Mouse (Mus musculus) cerebellum, postnatal 4 days (tissue): ENCODE results near the gene Cacnb3.
"Not testable (repeated sequence)": the region's sequence is repeated elsewhere in the genome, so short reads cannot be mapped to it uniquely, and the experiment has no call there.

Source experiments
- DNase-seq, 2 experiments: peaks; one replicate each; pipeline ENCODE4 v3.0.0; 2022; ENCODE audit warnings: low spot score in 2 of 2, mixed read lengths in 1 of 2

Gene Cacnb3

GRCm38 (mm10) chr15:98630540-98630939 lies at the start of gene Cacnb3:
TSS of gene Cacnb3 (plus strand) at chr15:98630840.
- DNase-seq = no peak

- no peak for DNase-seq
These were observed 48.2 kb upstream of the Cacnb3 start for GRCm38 (mm10) chr15:98582410-98582809.

GRCm38 (mm10) chr15:98582996-98583395 lies 47.6 kb upstream of the Cacnb3 start:
- DNase-seq = no peak

GRCm38 (mm10) chr15:98585421-98585820 lies 45.2 kb upstream of the Cacnb3 start:
- no peak for DNase-seq

GRCm38 (mm10) chr15:98586141-98586540 lies 44.5 kb upstream of the Cacnb3 start:
- not testable (repeated sequence) for DNase-seq

- DNase-seq = no peak
These were observed 42.9 kb upstream of the Cacnb3 start for GRCm38 (mm10) chr15:98587751-98588150.

GRCm38 (mm10) chr15:98589640-98590336 lies 40.9 kb upstream of the Cacnb3 start:
- DNase-seq = no peak

GRCm38 (mm10) chr15:98591396-98591795 lies 39.2 kb upstream of the Cacnb3 start:
- no peak for DNase-seq

- DNase-seq = no peak
These were observed 36.4 kb upstream of the Cacnb3 start for GRCm38 (mm10) chr15:98594193-98594592.

- DNase-seq = no peak
These were observed 35.6 kb upstream of the Cacnb3 start for GRCm38 (mm10) chr15:98595049-98595448.

GRCm38 (mm10) chr15:98596609-98597008 lies 34.0 kb upstream of the Cacnb3 start:
- DNase-seq = no peak

- no peak for DNase-seq
These were observed 30.5 kb upstream of the Cacnb3 start for GRCm38 (mm10) chr15:98600036-98600709.

- no peak for DNase-seq
These were observed 28.8 kb upstream of the Cacnb3 start for GRCm38 (mm10) chr15:98601832-98602190.

- DNase-seq = no peak
These were observed 28.3 kb upstream of the Cacnb3 start for GRCm38 (mm10) chr15:98602191-98602881.

- no peak for DNase-seq
These were observed 27.6 kb upstream of the Cacnb3 start for GRCm38 (mm10) chr15:98602921-98603458.

GRCm38 (mm10) chr15:98604041-98604575 lies 26.5 kb upstream of the Cacnb3 start:
- DNase-seq = no peak

- DNase-seq = no peak
These were observed 24.5 kb upstream of the Cacnb3 start for GRCm38 (mm10) chr15:98606051-98606536.

GRCm38 (mm10) chr15:98606739-98607138 lies 23.9 kb upstream of the Cacnb3 start:
- DNase-seq = no peak

GRCm38 (mm10) chr15:98607557-98607956 lies 23.1 kb upstream of the Cacnb3 start:
- DNase-seq = no peak

GRCm38 (mm10) chr15:98608058-98608783 lies 22.4 kb upstream of the Cacnb3 start:
- DNase-seq = no peak

GRCm38 (mm10) chr15:98608784-98609250 lies 21.8 kb upstream of the Cacnb3 start:
- peak in 1 of 2 experiments; percentile 20 for DNase-seq
